Mouse (Mus musculus): ENCODE results near the gene Bptf.
A peak's percentile ranks its signal among the peaks of the same experiment; 100 is the strongest.
"Not testable (repeated sequence)": the region's sequence is repeated elsewhere in the genome, so short reads cannot be mapped to it uniquely, and the experiment has no call there.

DNA sequence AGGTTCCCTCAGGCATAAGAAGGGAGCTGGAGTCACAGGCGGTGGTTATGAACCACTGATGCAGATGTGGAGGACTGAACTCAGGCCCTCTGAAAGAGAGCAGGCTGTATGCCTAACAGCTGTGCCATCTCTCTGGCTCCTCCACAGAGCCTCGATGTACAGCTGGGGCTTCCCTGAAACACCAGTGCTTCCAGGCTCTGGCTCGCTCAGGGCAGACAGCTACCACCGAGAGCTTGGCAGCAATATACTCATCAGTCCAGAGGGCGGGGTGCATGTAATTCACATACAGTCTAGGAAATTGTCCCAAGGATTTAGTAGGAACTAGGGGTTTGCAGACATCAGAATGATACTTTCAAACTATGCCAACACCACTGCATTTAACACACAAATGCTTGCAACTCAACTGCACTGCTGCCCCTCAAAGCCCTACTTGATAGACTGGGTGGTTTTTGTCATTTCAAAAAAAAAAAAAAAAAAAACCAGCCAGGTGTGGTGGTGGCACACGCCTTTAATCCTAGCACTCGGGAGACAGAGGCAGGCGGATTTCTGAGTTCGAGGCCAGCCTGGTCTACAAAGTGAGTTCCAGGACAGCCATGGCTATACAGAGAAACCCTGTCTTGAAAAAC is 145.8 kb downstream of the Bptf start:
- not testable (repeated sequence) for TF ChIP-seq MAFK (IDR thresholded peaks at IDR 0.05; ENCODE audit: insufficient read depth, low read depth, low read length); HCFC1 (IDR thresholded peaks at IDR 0.05; ENCODE audit: borderline replicate concordance, insufficient read depth, low read length)
- peak; percentile 89 for TF ChIP-seq ZNF384 (IDR thresholded peaks at IDR 0.05; ENCODE audit: low read depth, low read length)

All from ES-E14 (cell line).